Mouse (Mus musculus) CH12.LX (cell line): ENCODE data around the gene Abcb10. TPM values are rescaled to one million over a fixed set of nuclear protein-coding genes. Genes with fewer than 3 reads are reported as not detected.

Source experiments
- DNase-seq: peaks from one replicate; pipeline ENCODE4 v3.0.0-alpha.2; 2013; ENCODE audit errors: extremely low read depth
- H3K27ac ChIP-seq: 2 replicates; pipeline ENCODE4 v1.5.1; 2012; ENCODE audit warnings: low read depth, mild to moderate bottlenecking, control low read depth, moderate library complexity; ENCODE audit not compliant: insufficient read depth
- H3K27me3 ChIP-seq: replicated peaks from 2 replicates; pipeline ENCODE3; 2012; ENCODE audit warnings: inconsistent platforms
- H3K36me3 ChIP-seq, 2 experiments: replicated peaks in 1 of 2; 2 replicates each; pipeline versions ENCODE3 to v1.6.1; 2012; ENCODE audit warnings: inconsistent platforms in 1 of 2, low read length in 1 of 2, mild to moderate bottlenecking in 1 of 2, mixed read lengths in 1 of 2, moderate library complexity in 1 of 2; ENCODE audit not compliant: control insufficient read depth in 1 of 2, insufficient read depth in 1 of 2
- H3K4me1 ChIP-seq, 2 experiments: 2 replicates each; pipeline ENCODE4 v1.6.1; 2012; ENCODE audit warnings: inconsistent platforms in 1 of 2, moderate library complexity in 1 of 2; ENCODE audit not compliant: insufficient read depth in 2 of 2, control insufficient read depth in 1 of 2
- H3K4me2 ChIP-seq: 2 replicates; pipeline ENCODE4 v1.6.1; 2012; ENCODE audit warnings: low read depth, mild to moderate bottlenecking, control low read depth; ENCODE audit not compliant: poor library complexity, insufficient read depth, severe bottlenecking
- H3K4me3 ChIP-seq, 3 experiments: fragments of 150-350 bp in 1 of 3; sonication (generic) in 1 of 3; replicated peaks in 1 of 3; 2 replicates each; pipeline versions ENCODE3 to v1.5.1; 2011 to 2012; ENCODE audit warnings: low read depth in 2 of 3, low read length in 2 of 3, mild to moderate bottlenecking in 2 of 3, moderate library complexity in 2 of 3, control low read depth in 1 of 3, improper control_type of control experiment in 1 of 3, inconsistent platforms in 1 of 3, mixed read lengths in 1 of 3; ENCODE audit not compliant: poor library complexity in 1 of 3
- H3K79me2 ChIP-seq: replicated peaks from 2 replicates; pipeline ENCODE4 v1.6.1; 2012; ENCODE audit warnings: mild to moderate bottlenecking, moderate library complexity; ENCODE audit not compliant: control insufficient read depth, poor library complexity, insufficient read depth, severe bottlenecking; ENCODE audit errors: extremely low read depth
- H3K9ac ChIP-seq: 2 replicates; pipeline ENCODE4 v1.6.1; 2012; ENCODE audit warnings: low read depth, mild to moderate bottlenecking, control low read depth, moderate library complexity; ENCODE audit not compliant: insufficient read depth
- H3K9me3 ChIP-seq: replicated peaks from 2 replicates; pipeline ENCODE3; 2012; ENCODE audit warnings: low read length, inconsistent platforms, mixed read lengths
- BHLHE40 ChIP-seq: IDR thresholded peaks from 2 replicates; pipeline ENCODE4 v1.6.1; 2011; ENCODE audit warnings: mild to moderate bottlenecking, low read depth, low read length, improper control_type of control experiment
- E2F4 ChIP-seq: IDR thresholded peaks from 2 replicates; pipeline ENCODE4 v1.6.1; 2011; ENCODE audit warnings: low read depth, low read length, improper control_type of control experiment; ENCODE audit not compliant: insufficient replicate concordance
- ELF1 ChIP-seq: IDR thresholded peaks from 2 replicates; pipeline ENCODE4 v1.6.1; 2014; ENCODE audit warnings: low read depth, mild to moderate bottlenecking, inconsistent platforms, low read length, improper control_type of control experiment
- GABPA ChIP-seq: IDR thresholded peaks from 2 replicates; pipeline ENCODE4 v1.6.1; 2012; ENCODE audit warnings: low read depth, low read length, improper control_type of control experiment, inconsistent platforms; ENCODE audit not compliant: insufficient replicate concordance
- HCFC1 ChIP-seq: IDR thresholded peaks from 2 replicates; pipeline ENCODE4 v1.6.1; 2012; ENCODE audit warnings: low read depth, mild to moderate bottlenecking, inconsistent platforms, low read length, improper control_type of control experiment
- IRF4 ChIP-seq: IDR thresholded peaks from 2 replicates; pipeline ENCODE4 v1.6.1; 2014; ENCODE audit warnings: low read depth, mild to moderate bottlenecking, inconsistent platforms, low read length, improper control_type of control experiment
- JUND ChIP-seq: conservative IDR thresholded peaks from 2 replicates; pipeline ENCODE4 v1.6.1; 2011; ENCODE audit warnings: low read depth, low read length, improper control_type of control experiment
- MAX ChIP-seq: IDR thresholded peaks from 2 replicates; pipeline ENCODE4 v1.6.1; 2011; ENCODE audit warnings: low read length, improper control_type of control experiment
- MAZ ChIP-seq: IDR thresholded peaks from 2 replicates; pipeline ENCODE4 v1.6.1; 2012; ENCODE audit warnings: low read depth, mild to moderate bottlenecking, inconsistent platforms, low read length, improper control_type of control experiment, moderate library complexity
- MXI1 ChIP-seq: IDR thresholded peaks from 2 replicates; pipeline ENCODE4 v1.6.1; 2011; ENCODE audit warnings: mild to moderate bottlenecking, low read depth, low read length, improper control_type of control experiment
- MYC ChIP-seq: IDR thresholded peaks from 2 replicates; pipeline ENCODE4 v1.6.1; 2011; ENCODE audit warnings: low read depth, mild to moderate bottlenecking, improper control_type of control experiment, low read length
- NELFE ChIP-seq: IDR thresholded peaks from 2 replicates; pipeline ENCODE4 v1.6.1; 2011; ENCODE audit warnings: low read depth, low read length, improper control_type of control experiment
- NRF1 ChIP-seq: IDR thresholded peaks from 2 replicates; pipeline ENCODE4 v1.6.1; 2014; ENCODE audit warnings: low read depth, mild to moderate bottlenecking, inconsistent platforms, low read length, improper control_type of control experiment, moderate library complexity
- POLR2A ChIP-seq: IDR thresholded peaks from 2 replicates; pipeline ENCODE4 v1.6.1; 2011; ENCODE audit warnings: low read depth, mild to moderate bottlenecking, improper control_type of control experiment, low read length
- POLR2AphosphoS2 ChIP-seq: IDR thresholded peaks from 2 replicates; pipeline ENCODE4 v1.6.1; 2011; ENCODE audit warnings: low read depth, low read length, improper control_type of control experiment
- SIN3A ChIP-seq: IDR thresholded peaks from 2 replicates; pipeline ENCODE4 v1.6.1; 2012; ENCODE audit warnings: low read length, improper control_type of control experiment, inconsistent platforms
- TBP ChIP-seq: conservative IDR thresholded peaks from 2 replicates; pipeline ENCODE4 v1.6.1; 2011; ENCODE audit warnings: low read depth, low read length, improper control_type of control experiment
- TCF12 ChIP-seq: IDR thresholded peaks from 2 replicates; pipeline ENCODE4 v1.6.1; 2014; ENCODE audit warnings: low read depth, mild to moderate bottlenecking, inconsistent platforms, low read length, improper control_type of control experiment
- UBTF ChIP-seq: IDR thresholded peaks from 2 replicates; pipeline ENCODE4 v1.6.1; 2012; ENCODE audit warnings: low read depth, mild to moderate bottlenecking, inconsistent platforms, low read length, improper control_type of control experiment, moderate library complexity
- ZKSCAN1 ChIP-seq: IDR thresholded peaks from 2 replicates; pipeline ENCODE4 v1.6.1; 2012; ENCODE audit warnings: low read depth, inconsistent platforms, low read length, improper control_type of control experiment, borderline replicate concordance
- ZMIZ1 ChIP-seq: IDR thresholded peaks from 2 replicates; pipeline ENCODE4 v1.6.1; 2012; ENCODE audit warnings: low read depth, mild to moderate bottlenecking, inconsistent platforms, low read length, improper control_type of control experiment
- ZNF384 ChIP-seq: IDR thresholded peaks from 2 replicates; pipeline ENCODE4 v1.6.1; 2012; ENCODE audit warnings: low read depth, low read length, improper control_type of control experiment, inconsistent platforms
- dilution Hi-C: fragments of 300-500 bp; cut with MboI; formaldehyde crosslinking; loops from 2 replicates; pipeline ENCODE4 v1.14.3; 2020; ENCODE audit warnings: low sequenced_read_pairs; ENCODE audit not compliant: extremely low pct_unique_long_range_greater_than_20kb, extremely low pct_ligation_motif_present
- in situ Hi-C: fragments of 300-500 bp; cut with MboI; formaldehyde crosslinking; loops from 3 replicates; pipeline ENCODE4 v1.14.3; 2019; ENCODE audit warnings: low sequenced_read_pairs, low pct_ligation_motif_present, low pct_unique_long_range_greater_than_20kb, mixed read lengths
- polyA plus RNA-seq: library from polyadenylated mRNA; unstranded; fragments of >175 nt; gene quantifications from 2 replicates; pipeline ENCODE4 v1.2.1, GENCODE M21; 2012; ENCODE audit warnings: low read depth; ENCODE audit not compliant: insufficient read length
- total RNA-seq, 2 experiments: library from RNA; depleted of rRNA; stranded (reverse); fragments of 300-350 nt in 1 of 2; fragments of >200 nt in 1 of 2; gene quantifications; 2 replicates each; pipeline ENCODE4 v1.2.3; 2012 to 2014

Abcb10 gene
- total RNA-seq (2012; rRNA removed) (8.0 and 8.1 TPM in 2 replicates), total RNA-seq (2014; rRNA removed) (8.5 and 8.9 TPM in 2 replicates), polyA plus RNA-seq (7.3 and 8.1 TPM in 2 replicates)

DNA sequence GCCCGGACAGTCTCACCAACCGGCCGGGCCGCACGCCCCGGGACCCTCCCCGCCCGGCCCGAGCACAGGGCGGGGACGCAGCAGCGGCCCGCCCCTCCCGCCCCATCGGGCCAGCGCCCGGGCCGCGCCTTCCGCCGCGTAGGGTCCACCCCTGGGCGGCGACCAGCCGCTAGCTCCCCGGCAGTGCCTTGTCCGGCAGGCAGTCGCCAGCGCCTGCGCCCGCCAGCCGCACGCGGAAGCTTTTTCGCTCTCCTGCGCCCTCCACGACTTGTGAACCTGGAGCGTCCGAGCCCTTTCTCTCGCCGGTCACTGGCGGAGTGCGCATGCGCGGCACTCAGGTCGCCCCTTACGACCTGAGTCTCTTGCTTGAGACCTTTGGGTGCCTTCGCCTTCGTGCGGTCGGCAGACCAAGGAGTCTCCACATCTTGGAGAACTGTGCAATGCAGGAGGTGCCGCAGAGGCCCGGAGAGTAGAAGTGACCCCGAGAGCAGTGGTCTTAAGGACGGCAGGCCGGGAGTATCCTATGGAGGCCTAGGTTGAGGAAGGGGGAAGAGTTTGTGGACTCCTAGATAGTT, at the start of gene Abcb10:
Gene Abcb10, minus strand, starts transcription at position 297 of the 575 bp plus-strand sequence.
- Histone ChIP-seq H3K4me2 (peak within 1 kb of the TSS; percentile 64), H3K9me3 (no peaks in the 10 kb centered on the region), H3K36me3 (peaks cover 0 to 9% of the 10 kb centered on the region in 2 experiments), H3K27me3 (no peaks in the 10 kb centered on the region), H3K4me3 (peak within 1 kb of the TSS; percentile 58 to 71 (median 69)), H3K9ac (peak within 1 kb of the TSS; percentile 68), H3K27ac (peak within 1 kb of the TSS; percentile 58), H3K79me2 (no peaks in the 10 kb centered on the region), H3K4me1 (peaks cover 0 to 37% of the 10 kb centered on the region in 2 experiments; a peak in 3 of 4 replicates)
- in situ Hi-C loops (no loop called here), dilution Hi-C loops (no loop called here)
- DNase-seq: peak; percentile 76
- peak; percentile 40; the same call in 1 of the 2 replicates for TF ChIP-seq HCFC1
- peak; percentile 95 for TF ChIP-seq NRF1
- peak; percentile 38; the same call in 1 of the 2 replicates for TF ChIP-seq POLR2AphosphoS2
- peak; percentile 92 for TF ChIP-seq TCF12
- peak; percentile 13; the same call in 1 of the 2 replicates for TF ChIP-seq MXI1
- TF ChIP-seq UBTF: peak; percentile 93
- 0 out of 2 replicates have a peak, but pooled peaks have one; percentile 30 for TF ChIP-seq TBP
- peak; percentile 81; the same call in 1 of the 2 replicates for TF ChIP-seq ZMIZ1
- peak; percentile 70; the same call in 1 of the 2 replicates for TF ChIP-seq SIN3A
- TF ChIP-seq ELF1: peak; percentile 89
- no peak for TF ChIP-seq E2F4
- peak; percentile 43; the same call in 1 of the 2 replicates for TF ChIP-seq IRF4
- peak; percentile 93 for TF ChIP-seq POLR2A
- TF ChIP-seq GABPA: no peak
- peak; percentile 87 for TF ChIP-seq NELFE
- TF ChIP-seq MAX: peak; percentile 47; the same call in 1 of the 2 replicates
- peak; percentile 55; the same call in 1 of the 2 replicates for TF ChIP-seq MYC
- TF ChIP-seq ZKSCAN1: no peak
- peak; percentile 59; the same call in 1 of the 2 replicates for TF ChIP-seq MAZ
- no peak for TF ChIP-seq BHLHE40
- TF ChIP-seq ZNF384: no peak
- no peak for TF ChIP-seq JUND
